Mouse (Mus musculus) limb, embryonic 10.5 days (tissue): ENCODE measurements around the gene Abhd13. TPM values are rescaled to one million over a fixed set of nuclear protein-coding genes. Genes with fewer than 3 reads are reported as not detected.
A peak's percentile ranks its signal among the peaks of the same experiment; 100 is the strongest.

Experiments used
- DNase-seq: peaks from one replicate; pipeline ENCODE4 v3.0.0-alpha.2; 2017; ENCODE audit warnings: low spot score
- H3K27ac ChIP-seq: fragments of 300-500 bp; sonication (generic); 2 replicates; pipeline ENCODE4 v1.5.1; 2016; ENCODE audit warnings: mild to moderate bottlenecking
- H3K27me3 ChIP-seq: fragments of 300-500 bp; sonication (generic); 2 replicates; pipeline ENCODE4 v1.6.1; 2016; ENCODE audit warnings: low read depth, mild to moderate bottlenecking; ENCODE audit not compliant: poor library complexity, severe bottlenecking
- H3K36me3 ChIP-seq: fragments of 300-500 bp; sonication (generic); 2 replicates; pipeline ENCODE4 v1.6.1; 2016; ENCODE audit warnings: mild to moderate bottlenecking, moderate library complexity
- H3K4me1 ChIP-seq: fragments of 300-500 bp; sonication (generic); 2 replicates; pipeline ENCODE4 v1.6.1; 2016
- H3K4me3 ChIP-seq: fragments of 300-500 bp; sonication (generic); 2 replicates; pipeline ENCODE4 v1.5.1; 2016; ENCODE audit warnings: mild to moderate bottlenecking, moderate library complexity
- H3K9me3 ChIP-seq: fragments of 300-500 bp; sonication (generic); replicated peaks from 2 replicates; pipeline ENCODE4 v1.6.1; 2016; ENCODE audit warnings: mild to moderate bottlenecking
- WGBS: fragments of 180-500 bp; shearing (Covaris S2); methylation state at CpG from one replicate; pipeline ENCODE4 v1.1.7; 2016; 5-methylcytosine and 5-hydroxymethylcytosine counted together
- polyA plus RNA-seq: library from polyadenylated mRNA; unstranded; fragments of >200 nt; fragmentation: Nextera tagmentation; extraction: Ambion mirVana; gene quantifications from 2 replicates; pipeline ENCODE4 v1.2.1, GENCODE M21; 2016

Gene Abhd13
- polyA plus RNA-seq, 1 experiment from 2014 or later, result 17.3 TPM

DNA sequence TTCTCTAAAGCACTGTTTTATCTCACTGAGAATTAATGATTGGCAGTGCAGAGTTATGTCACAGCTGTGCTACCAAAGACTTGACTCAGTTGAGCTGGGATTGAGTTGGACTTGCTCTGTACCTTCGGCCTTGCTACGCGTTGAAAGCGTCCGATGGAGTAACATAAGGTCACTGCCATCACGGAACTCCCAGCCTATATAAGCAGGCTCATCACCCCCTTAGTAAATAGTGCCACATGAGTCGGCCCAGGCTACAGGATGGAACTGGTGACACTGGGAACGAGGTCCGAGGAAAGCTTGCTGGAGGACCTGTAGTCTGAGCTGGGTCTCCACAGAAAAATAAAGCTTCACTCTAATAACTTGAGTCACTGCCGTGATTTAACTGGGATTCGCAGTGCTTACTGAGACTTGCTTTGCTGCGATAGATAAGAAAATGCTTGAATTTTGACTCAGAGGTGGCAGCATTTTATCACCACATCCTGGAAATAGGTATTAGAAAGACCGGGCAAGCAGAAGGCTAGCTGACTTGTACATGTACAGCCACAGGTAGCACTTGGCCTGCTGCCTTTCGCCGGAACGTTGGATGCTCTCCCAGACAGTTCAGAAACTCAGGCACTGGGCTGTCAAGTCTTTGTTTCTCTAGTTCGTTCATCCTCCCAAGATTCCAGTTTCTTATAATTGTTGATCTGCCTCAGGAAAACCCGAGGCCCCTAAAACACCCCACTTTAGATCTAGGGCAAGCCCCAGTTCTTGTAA is 1.1 kb downstream of the Abhd13 start:
- WGBS, result 60% methylated on average over 18 of the region's 18 CpGs
- H3K27me3 ChIP-seq, result no peaks in the 10 kb centered on the region
- peak overlapping the region; percentile 93; the same call in 1 of the 2 replicates for H3K27ac ChIP-seq
- no peak for DNase-seq
- H3K4me1 ChIP-seq, result peaks cover 25% of the 10 kb centered on the region
- peak overlapping the region; percentile 89 for H3K4me3 ChIP-seq
- peaks cover 12% of the 10 kb centered on the region for H3K36me3 ChIP-seq
- H3K9me3 ChIP-seq, result no peaks in the 10 kb centered on the region

DNA sequence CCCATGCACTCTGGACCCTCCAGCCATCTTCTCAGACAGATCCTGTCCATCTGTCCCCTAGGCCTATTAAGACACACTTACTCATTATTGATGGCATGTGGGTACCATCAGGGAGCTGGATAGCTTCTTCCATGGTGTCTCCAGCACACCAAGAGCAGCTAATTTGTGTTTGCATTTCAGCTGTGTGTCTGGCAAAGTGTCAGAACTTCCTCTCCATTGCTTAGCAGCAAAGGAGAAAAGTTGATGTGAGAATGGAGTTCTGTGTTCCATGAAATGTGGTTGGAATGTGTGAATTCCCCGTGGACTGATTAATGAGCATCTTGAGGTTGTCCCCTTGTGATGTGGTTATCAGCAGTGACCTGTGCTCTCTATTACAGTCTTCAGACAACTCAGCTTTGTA is 2.2 kb downstream of the Abhd13 start:
- WGBS, result 68% methylated on average over 1 of the region's 1 CpGs
- H3K9me3 ChIP-seq, result no peaks in the 10 kb centered on the region
- peaks cover 17% of the 10 kb centered on the region for H3K36me3 ChIP-seq
- H3K27ac ChIP-seq, result no peak overlapping the region
- peaks cover 25% of the 10 kb centered on the region for H3K4me1 ChIP-seq
- no peak for DNase-seq
- no peak overlapping the region for H3K4me3 ChIP-seq
- no peaks in the 10 kb centered on the region for H3K27me3 ChIP-seq

DNA sequence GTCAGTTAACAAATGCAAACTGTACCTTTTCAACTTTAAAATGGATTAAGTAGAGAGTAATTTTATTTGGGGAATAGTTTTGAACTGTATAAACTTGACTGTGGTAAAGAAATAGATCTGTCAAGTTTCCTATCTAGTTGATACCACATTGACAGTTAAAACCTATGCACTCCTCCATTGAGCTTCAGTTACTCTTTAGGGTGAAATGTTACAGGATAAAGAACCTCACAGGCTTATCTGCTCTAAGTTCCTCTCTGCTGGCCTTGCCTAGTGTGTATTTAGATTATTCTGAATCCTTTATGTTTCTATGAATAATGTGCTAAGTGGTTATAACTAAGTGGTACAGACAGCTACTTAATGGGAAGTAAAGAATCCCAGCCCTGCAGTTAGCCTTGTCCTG is 2.7 kb downstream of the Abhd13 start:
- Histone ChIP-seq H3K36me3 (peaks cover 17% of the 10 kb centered on the region), H3K27ac (no peak overlapping the region), H3K4me3 (no peak overlapping the region), H3K27me3 (no peaks in the 10 kb centered on the region), H3K4me1 (peaks cover 21% of the 10 kb centered on the region), H3K9me3 (no peaks in the 10 kb centered on the region)
- no peak for DNase-seq

DNA sequence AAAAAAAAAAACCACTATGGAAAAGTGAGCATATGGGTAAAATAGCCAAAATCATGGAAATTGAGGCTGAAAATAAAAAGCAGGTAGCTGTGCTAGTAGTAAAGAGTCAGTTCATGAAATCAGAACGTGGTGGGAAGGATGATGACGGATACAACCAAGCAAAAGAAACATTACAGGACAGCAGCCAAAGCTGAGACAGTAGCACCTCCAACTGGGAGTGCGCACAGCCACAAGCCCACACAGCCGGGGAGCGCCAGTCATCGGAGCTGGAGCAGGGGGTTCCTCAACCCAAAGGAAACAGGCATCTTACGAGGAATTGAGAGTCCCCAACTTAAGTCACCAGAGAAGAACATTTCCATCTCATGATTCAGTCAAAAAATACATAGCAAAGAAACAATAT is 26.6 kb downstream of the Abhd13 start:
- WGBS, result 82% methylated on average over 7 of the region's 7 CpGs
- Histone ChIP-seq H3K9me3 (no peaks in the 10 kb centered on the region), H3K4me1 (peaks cover 11% of the 10 kb centered on the region), H3K27ac (no peak overlapping the region), H3K36me3 (no peaks in the 10 kb centered on the region), H3K27me3 (peaks cover 13% of the 10 kb centered on the region), H3K4me3 (no peak overlapping the region)
- DNase-seq, result no peak

DNA sequence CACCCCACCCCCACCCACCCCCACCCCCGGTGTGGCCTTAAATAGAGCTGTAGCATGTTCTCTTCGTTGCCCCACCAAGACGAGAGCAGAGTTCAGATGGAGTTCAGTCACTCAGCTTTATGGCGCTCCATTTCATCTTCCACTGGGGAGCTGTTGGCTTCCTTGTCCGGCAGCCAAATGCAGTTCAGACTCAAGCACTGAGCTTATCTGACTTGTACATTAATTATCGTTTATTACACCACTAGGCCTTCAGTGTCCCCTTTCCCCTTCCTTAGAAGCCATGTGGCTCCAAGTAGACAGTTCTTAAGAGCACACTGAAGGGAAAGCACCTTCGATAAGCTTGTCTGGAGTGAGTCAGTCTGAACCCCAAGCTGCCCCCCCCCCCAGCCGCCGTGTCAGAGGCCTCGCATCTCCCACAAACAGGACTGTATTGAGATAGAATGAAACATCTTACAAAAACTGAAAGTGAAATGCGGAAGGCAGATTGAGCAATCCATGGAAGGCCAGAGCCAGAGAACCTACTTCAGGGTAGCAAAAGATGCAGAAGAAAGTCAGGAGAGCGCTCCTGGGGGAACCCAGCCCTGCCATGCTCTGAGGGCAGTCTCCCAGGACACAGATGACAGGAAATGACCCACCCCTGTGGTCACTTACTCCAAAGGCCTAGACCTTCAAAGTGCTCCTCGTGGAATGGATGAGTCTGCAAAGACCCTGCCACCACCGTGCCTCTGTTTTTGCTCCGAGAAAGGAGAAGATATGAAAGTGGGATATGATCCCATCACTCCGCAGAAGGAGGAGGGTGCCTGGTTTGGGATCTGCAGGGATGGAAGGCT is 28.9 kb downstream of the Abhd13 start, which contains the start of gene Tnfsf13b:
Gene Tnfsf13b (plus strand): TSS at position 312 of the 830 bp plus-strand sequence.
- Histone ChIP-seq H3K4me1 (peaks cover 11% of the 10 kb centered on the region), H3K27me3 (peaks cover 13% of the 10 kb centered on the region), H3K9me3 (no peaks in the 10 kb centered on the region), H3K36me3 (no peaks in the 10 kb centered on the region), H3K4me3 (peak within 1 kb of the TSS; percentile 57), H3K27ac (no peak within 1 kb of the TSS)
- no peak for DNase-seq
- WGBS, result 68% methylated on average over 16 of the region's 16 CpGs

DNA sequence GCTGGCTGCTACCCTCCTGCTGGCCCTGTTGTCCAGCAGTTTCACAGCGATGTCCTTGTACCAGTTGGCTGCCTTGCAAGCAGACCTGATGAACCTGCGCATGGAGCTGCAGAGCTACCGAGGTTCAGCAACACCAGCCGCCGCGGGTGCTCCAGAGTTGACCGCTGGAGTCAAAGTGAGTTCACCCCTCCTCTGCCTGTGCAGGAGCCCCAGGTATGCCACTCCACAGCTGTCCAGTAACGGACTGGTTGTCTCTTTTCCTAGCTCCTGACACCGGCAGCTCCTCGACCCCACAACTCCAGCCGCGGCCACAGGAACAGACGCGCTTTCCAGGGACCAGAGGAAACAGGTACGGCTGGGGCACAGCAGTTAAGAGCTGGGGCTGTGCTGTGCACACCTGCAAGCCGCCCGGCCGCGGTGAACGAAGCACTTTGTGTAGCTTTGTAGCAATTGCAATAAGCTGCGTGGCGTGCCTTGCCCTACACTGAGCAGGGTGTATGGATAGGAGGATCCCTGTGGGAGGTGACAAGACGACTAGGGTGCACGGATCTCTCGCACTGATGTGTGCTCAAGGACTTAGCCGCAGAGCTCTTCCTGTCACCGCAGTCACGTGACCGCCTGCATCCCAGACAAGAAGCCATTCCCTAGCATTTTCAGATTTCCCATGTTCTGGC is 29.6 kb downstream of the Abhd13 start:
- peak; percentile 58 for DNase-seq
- H3K4me3 ChIP-seq, result peak overlapping the region; percentile 57
- no peaks in the 10 kb centered on the region for H3K36me3 ChIP-seq
- H3K4me1 ChIP-seq, result peaks cover 11% of the 10 kb centered on the region
- WGBS, result 4% methylated on average over 29 of the region's 29 CpGs
- no peak overlapping the region for H3K27ac ChIP-seq
- H3K9me3 ChIP-seq, result no peaks in the 10 kb centered on the region
- H3K27me3 ChIP-seq, result peaks cover 13% of the 10 kb centered on the region

DNA sequence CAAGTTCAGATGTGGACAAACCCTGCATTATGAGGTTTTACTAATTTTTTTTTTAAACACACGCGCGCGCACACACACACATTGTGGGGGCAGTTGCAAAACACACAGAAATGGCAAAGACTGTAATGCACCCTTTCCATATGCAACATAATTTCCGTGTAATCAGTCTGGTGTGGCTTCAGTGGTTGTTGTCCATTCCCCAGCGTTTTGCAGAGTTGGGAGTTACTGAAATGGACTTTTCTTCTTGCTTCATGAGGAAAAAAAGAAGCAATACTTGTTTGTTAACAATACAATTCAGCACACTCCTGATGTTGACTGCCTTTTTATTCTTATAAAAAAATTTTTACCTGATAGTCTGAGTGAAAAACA is 30.1 kb downstream of the Abhd13 start:
- H3K27me3 ChIP-seq, result peaks cover 13% of the 10 kb centered on the region
- H3K36me3 ChIP-seq, result no peaks in the 10 kb centered on the region
- H3K27ac ChIP-seq, result no peak overlapping the region
- peaks cover 11% of the 10 kb centered on the region for H3K4me1 ChIP-seq
- H3K4me3 ChIP-seq, result peak overlapping the region; percentile 57
- 49% methylated on average over 6 of the region's 6 CpGs for WGBS
- no peaks in the 10 kb centered on the region for H3K9me3 ChIP-seq
- no peak for DNase-seq

DNA sequence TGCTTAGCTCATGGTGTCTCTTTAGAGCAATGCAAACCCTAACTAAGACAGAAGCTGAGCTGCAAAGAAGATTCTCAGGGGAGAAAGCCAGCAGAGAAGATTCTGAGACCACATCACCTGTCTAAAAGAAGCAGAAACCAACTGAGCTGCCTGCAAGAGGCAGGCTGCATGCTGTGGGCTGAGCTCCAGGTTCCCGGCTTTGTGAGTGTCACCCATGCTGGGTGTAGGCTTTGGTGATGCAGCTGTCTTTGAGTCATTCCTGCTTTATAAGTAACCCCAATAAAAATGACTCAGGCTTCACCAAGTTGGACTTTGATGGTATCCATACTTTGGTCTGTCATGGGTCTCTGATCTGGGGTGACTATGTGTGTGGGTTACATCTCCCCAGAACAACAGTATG is 38.7 kb downstream of the Abhd13 start:
- Histone ChIP-seq H3K9me3 (no peaks in the 10 kb centered on the region), H3K4me1 (no peaks in the 10 kb centered on the region), H3K36me3 (no peaks in the 10 kb centered on the region), H3K27ac (no peak overlapping the region), H3K4me3 (no peak overlapping the region), H3K27me3 (no peaks in the 10 kb centered on the region)
- no peak for DNase-seq
- WGBS, result 79% methylated on average over 1 of the region's 1 CpGs

DNA sequence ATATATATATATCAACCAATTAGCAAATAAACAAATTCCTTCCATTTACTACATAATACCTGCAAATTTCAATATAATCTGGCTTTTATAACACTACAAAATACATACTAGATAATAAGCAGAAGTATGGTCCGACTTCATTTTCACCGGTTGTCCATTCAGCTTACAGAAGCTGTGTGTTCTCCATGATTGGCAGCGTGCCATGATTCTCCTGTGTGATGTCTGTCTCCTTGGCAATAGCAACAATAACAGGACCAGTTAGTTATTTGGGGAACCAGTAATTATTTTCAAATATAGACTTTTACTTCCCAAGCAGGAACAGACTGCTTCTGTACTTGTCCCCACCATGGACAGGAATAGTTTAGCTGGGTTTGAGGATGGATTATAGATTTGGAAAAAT is 39.7 kb downstream of the Abhd13 start:
- no peak for DNase-seq
- 93% methylated on average over 3 of the region's 3 CpGs for WGBS

DNA sequence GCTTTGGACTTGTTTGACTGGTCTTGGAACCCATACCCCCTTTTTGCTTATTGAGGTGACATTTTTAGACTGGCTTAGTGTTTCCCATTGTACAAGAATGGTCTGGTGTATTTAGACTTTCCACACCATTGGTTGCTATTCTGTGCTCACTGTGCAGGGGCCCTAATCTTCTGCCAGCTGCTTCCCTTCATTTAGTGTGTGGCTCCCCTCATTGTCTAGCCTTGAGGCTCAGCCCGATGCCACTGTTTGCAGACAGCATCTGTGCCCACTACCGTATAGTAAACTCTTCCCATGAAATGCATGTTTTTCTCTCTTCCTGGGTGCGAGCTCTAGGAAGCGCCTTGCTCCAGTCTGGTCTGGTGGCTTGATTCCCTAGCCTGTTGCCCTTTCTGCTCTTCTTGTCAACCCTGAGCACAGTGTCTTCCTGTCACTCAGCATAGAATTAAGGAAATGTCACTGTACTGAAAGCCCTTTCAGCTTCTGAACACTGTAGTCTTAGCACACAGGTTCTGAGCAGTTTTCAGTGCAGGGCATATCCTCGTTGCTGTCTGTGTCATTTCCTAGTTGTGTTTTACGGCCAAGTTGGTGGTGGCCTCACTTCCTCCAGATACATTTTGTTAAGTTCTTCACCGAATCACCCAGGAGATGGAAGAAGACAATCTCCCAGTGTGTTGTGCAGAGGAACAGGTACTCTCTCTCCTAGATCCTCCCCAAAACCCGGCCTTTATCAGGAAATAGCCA is 53.0 kb downstream of the Abhd13 start:
- no peaks in the 10 kb centered on the region for H3K36me3 ChIP-seq
- no peak overlapping the region for H3K27ac ChIP-seq
- no peaks in the 10 kb centered on the region for H3K27me3 ChIP-seq
- H3K4me3 ChIP-seq, result no peak overlapping the region
- H3K9me3 ChIP-seq, result no peaks in the 10 kb centered on the region
- H3K4me1 ChIP-seq, result no peaks in the 10 kb centered on the region
- 84% methylated on average over 8 of the region's 8 CpGs for WGBS
- DNase-seq, result no peak

More for the DNA sequence above, 39.7 kb downstream of the Abhd13 start:
- H3K27ac ChIP-seq, result no peak overlapping the region
- H3K9me3 ChIP-seq, result no peaks in the 10 kb centered on the region
- no peaks in the 10 kb centered on the region for H3K27me3 ChIP-seq
- no peaks in the 10 kb centered on the region for H3K36me3 ChIP-seq
- no peak overlapping the region for H3K4me3 ChIP-seq
- no peaks in the 10 kb centered on the region for H3K4me1 ChIP-seq

DNA sequence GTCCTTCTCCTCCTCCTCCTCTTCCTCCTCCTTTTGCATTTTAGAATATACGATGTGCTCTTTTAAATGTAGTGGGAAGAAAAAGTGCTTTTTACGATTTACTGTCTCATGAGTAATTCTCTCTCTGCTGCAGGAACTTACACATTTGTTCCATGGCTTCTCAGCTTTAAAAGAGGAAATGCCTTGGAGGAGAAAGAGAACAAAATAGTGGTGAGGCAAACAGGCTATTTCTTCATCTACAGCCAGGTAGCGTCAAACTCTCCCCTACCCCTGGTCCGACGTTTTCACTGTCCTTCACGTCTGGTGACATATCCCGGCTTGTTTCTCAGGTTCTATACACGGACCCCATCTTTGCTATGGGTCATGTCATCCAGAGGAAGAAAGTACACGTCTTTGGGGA is 53.7 kb downstream of the Abhd13 start:
- Histone ChIP-seq H3K36me3 (no peaks in the 10 kb centered on the region), H3K4me3 (no peak overlapping the region), H3K9me3 (no peaks in the 10 kb centered on the region), H3K4me1 (no peaks in the 10 kb centered on the region), H3K27ac (no peak overlapping the region), H3K27me3 (no peaks in the 10 kb centered on the region)
- 86% methylated on average over 9 of the region's 9 CpGs for WGBS
- DNase-seq, result no peak

DNA sequence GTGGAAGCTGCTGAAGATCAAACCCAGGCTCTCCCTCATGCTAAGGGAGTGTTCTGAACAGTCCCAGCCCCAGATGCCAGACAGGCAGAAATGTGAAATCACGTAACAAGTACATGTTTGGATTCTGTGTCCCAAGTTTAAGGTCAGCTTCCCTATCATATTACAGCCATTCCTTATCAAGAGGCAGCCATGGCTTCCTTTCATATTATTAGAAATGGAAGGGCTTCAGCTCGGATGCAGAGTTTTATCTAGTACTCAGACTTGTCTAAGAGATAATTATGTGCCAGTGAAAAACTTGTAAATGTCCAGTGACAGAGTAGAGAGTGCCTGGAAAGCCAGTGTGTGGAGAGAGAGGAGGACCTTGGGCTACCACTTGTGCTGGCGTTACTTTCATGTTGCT is 63.4 kb downstream of the Abhd13 start:
- Histone ChIP-seq H3K27me3 (no peaks in the 10 kb centered on the region), H3K27ac (no peak overlapping the region)
- no peak for DNase-seq

More for the DNA sequence above, 63.4 kb downstream of the Abhd13 start:
- H3K4me1 ChIP-seq, result no peaks in the 10 kb centered on the region
- no peaks in the 10 kb centered on the region for H3K36me3 ChIP-seq
- H3K9me3 ChIP-seq, result no peaks in the 10 kb centered on the region
- no peak overlapping the region for H3K4me3 ChIP-seq
- WGBS, result 76% methylated on average over 3 of the region's 3 CpGs
